Mouse (Mus musculus): ENCODE measurements at regions not wholly inside any gene's neighbourhood (a gene's known extent, or its start where the extent isn't known, plus 50 kb on each side); places are given as distances from the start of the nearest gene placed in this dataset.

GRCm38 (mm10) chr3:38579781-38580180 lies 95.1 kb upstream of the Ankrd50 start:
- no peak for DNase-seq (ENCODE audit: low spot score in 2 of 2)

GRCm38 (mm10) chr3:38577890-38578628 lies 93.4 kb upstream of the Ankrd50 start:
- DNase-seq (ENCODE audit: low spot score in 2 of 2) = no peak

- DNase-seq (ENCODE audit: low spot score in 2 of 2) = no peak
Measured at GRCm38 (mm10) chr3:38573594-38573993, 89.0 kb upstream of the Ankrd50 start.

DNA sequence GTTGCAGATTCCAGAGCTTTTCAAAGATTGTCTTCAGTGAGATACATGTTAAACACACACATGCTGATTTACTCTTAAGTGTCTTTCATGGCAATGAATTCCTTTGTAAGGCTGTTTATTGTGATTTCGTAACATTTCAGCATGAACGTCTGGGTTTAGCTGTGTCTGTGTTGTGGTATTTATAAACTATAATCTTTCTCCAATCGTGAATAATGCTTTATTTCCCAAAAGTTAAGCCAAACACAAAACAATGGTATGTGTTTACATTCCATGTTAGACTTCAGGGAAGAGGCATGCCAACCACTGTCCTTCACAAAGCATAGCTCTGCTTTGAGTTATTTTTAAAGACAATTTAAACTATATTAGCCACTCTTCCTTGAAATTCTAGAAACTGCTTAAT lies 87.5 kb upstream of the Ankrd50 start:
- no peak for DNase-seq (ENCODE audit: low spot score in 2 of 2)

- no peak for DNase-seq (ENCODE audit: low spot score in 2 of 2)
Measured at GRCm38 (mm10) chr3:38571224-38571623, 86.6 kb upstream of the Ankrd50 start.

- no peak for DNase-seq (ENCODE audit: low spot score in 2 of 2)
Measured at GRCm38 (mm10) chr3:38569001-38569400, 84.4 kb upstream of the Ankrd50 start.

DNA sequence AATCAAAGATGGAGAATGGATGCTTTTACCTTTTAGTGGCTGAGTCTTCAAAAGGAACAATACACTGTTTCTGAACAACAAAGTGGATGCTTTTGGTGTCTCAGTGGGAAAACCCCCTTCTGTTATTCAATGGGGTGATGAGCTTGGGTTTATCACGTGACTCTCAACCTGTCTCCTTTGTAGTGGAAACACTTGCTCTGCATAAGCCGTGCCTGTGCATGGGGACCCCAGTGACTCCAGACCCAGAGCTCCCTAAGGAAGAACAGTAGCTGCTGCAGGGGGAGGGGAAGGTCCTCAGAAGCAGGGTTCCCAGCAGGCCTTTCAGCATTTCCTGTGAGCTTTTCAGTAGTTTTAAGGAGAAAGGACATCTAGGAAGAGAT lies 83.9 kb upstream of the Ankrd50 start:
- no peak for DNase-seq (ENCODE audit: low spot score in 2 of 2)

- DNase-seq (ENCODE audit: low spot score in 2 of 2) = no peak
Measured at GRCm38 (mm10) chr3:38567946-38568595, 83.4 kb upstream of the Ankrd50 start.

DNA sequence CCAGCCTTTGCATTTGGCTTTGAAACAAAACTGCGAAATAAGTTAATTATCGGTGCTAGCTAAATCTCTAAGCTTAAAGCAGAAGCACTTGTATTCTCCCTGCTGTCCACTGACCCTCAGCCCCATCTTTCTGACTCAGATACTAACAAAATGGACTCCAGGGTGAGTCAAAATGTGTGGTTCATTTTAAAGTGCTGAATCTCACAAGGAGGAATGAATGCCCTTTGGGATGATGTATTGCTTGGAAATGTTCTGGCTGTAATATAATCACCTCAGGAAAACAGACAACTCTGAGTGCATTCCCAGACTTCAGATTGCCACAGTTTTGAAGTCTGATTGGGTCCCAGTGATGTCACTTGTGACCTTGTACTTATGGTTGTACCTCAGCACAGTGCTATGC lies 81.9 kb upstream of the Ankrd50 start:
- DNase-seq (ENCODE audit: low spot score in 2 of 2) = no peak

- DNase-seq (ENCODE audit: low spot score in 2 of 2) = no peak
Measured at GRCm38 (mm10) chr3:38564844-38565243, 80.2 kb upstream of the Ankrd50 start.

GRCm38 (mm10) chr3:38564364-38564763 lies 79.7 kb upstream of the Ankrd50 start:
- DNase-seq (ENCODE audit: low spot score in 2 of 2) = no peak

GRCm38 (mm10) chr3:38561186-38561585 lies 76.5 kb upstream of the Ankrd50 start:
- DNase-seq (ENCODE audit: low spot score in 2 of 2) = no peak

- DNase-seq (ENCODE audit: low spot score in 2 of 2) = no peak
Measured at GRCm38 (mm10) chr3:38555939-38556338, 71.3 kb upstream of the Ankrd50 start.

GRCm38 (mm10) chr3:38553470-38554043 lies 68.9 kb upstream of the Ankrd50 start:
- DNase-seq (ENCODE audit: low spot score in 2 of 2) = no peak

GRCm38 (mm10) chr3:38547032-38547431 lies 62.4 kb upstream of the Ankrd50 start:
- DNase-seq (ENCODE audit: low spot score in 2 of 2) = no peak

- DNase-seq (ENCODE audit: low spot score in 2 of 2) = no peak
Measured at GRCm38 (mm10) chr3:38545501-38545896, 60.9 kb upstream of the Ankrd50 start.

GRCm38 (mm10) chr3:38544718-38545500 lies 60.3 kb upstream of the Ankrd50 start:
- no peak for DNase-seq (ENCODE audit: low spot score in 2 of 2)

DNA sequence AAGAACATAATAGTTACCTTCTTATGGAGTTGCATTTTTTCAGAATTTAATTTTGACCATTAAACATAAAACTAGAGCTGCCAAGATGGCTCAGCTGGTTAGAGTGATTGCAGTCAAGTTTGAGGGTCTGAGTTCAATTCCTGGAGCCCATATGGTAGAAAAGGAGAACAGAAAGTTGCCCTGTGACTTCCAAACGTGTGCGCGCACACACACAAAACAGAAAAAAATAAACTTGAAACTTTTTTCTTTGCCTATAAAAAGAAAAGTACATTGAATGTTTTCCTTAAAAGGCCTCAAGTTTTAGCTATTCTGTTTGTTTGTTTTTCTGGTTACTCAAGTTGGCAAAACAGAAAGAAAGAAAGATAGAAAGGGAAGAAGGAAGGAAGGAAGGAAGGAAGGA lies 59.2 kb upstream of the Ankrd50 start:
- no peak for DNase-seq (ENCODE audit: low spot score in 2 of 2)

- DNase-seq (ENCODE audit: low spot score in 2 of 2) = no peak
Measured at GRCm38 (mm10) chr3:38541296-38541695, 56.7 kb upstream of the Ankrd50 start.

DNA sequence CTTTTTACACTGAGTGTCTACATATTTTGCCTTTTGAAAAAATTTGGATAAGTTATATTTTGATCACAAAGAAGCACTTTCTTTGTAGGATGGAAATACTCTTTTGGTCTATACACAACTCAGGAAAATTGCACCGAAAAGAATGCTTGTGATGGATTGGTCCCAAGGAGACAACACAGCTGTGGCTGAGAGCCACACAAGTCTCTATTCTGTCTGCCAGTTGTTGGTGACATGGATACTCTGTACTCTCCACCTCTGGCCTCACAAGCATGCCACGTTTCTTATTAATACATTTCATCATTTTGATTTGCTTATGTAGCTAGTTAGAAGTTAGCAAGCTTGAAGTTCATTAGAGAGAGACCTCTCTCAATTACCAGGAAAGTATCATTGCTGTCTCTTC lies 53.7 kb upstream of the Ankrd50 start:
- DNase-seq (ENCODE audit: low spot score in 2 of 2) = no peak

DNA sequence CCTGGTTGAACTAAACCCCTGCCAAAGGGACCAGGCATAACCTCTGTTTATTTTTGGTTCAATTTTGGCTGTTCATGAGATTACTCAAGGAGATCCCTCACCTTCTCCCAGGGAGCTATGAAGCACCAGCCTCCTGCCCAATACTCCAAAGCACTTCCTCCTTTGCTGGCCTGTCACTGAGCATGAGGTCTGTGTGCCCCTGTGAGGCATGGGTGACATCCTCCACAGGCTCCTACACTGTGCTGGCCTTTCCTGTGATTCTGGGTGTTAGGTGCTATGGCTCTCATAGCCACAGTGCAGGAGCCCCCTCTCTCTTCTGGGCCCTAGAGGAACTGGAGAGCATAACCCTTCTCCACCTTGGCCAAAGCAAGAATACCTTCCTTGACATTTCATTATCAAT lies 53.1 kb upstream of the Ankrd50 start:
- no peak for DNase-seq (ENCODE audit: low spot score in 2 of 2)
